ENCODE assay signal across 29 mouse cellular contexts in the genomic region with DNA sequence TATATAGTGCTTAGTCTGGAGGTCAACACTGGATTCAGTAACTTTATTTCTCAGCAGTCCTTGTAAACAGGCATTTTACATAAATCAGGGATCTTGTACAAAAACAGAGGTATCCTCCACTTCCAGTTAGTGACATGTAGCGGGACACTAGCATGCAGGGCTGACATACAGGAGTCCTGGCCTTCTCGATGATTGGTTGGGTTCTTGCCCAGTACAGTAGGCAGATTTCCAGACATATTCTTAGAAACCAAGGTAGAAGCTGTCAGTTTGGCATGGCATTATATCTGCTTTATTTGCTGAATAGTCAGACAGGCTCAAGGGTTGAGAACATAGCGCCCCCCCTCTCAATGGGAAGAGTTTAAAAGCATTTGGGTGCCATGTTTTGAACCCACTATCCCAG.
DNase-seq lines count a peak whose midpoint lies in the region.
"Had no signal": no experiment of that assay in that cellular context is flagged by ENCODE, and none has a peak within 500 bp of the region (broad histone marks: within the 10 kb centered on the region; RNA-seq: fewer than 3 reads in every experiment).

No protein-coding gene starts in this region.

- DNase-seq in heart, postnatal 4 days: peak; percentile 24
- DNase-seq in heart, adult 8-10 months (ENCODE audit: low spot score): no peak
- DNase-seq in cerebellum, adult 11-12 months: peak; percentile 63
- peak; percentile 75 for DNase-seq in cerebellum, adult 9-11 months
- no peak for DNase-seq in natural killer cell, adult 2 months (ENCODE audit: low spot score in 2 of 2)
- DNase-seq in adrenal gland, postnatal 14 days: no peak
- no peak for DNase-seq in hindbrain, embryonic 10.5 days (ENCODE audit: low spot score)
- DNase-seq: adrenal gland, postnatal 10 days; gastrocnemius, postnatal 25 days; heart, adult 11 months; kidney, adult 8-10 months; kidney, postnatal 4 days; layer of hippocampus, adult 9-11 months; right cerebral cortex, adult 18-20 months; right cerebral cortex, postnatal 4 days; thymus, adult 18-20 months; thymus, postnatal 25 days had no signal

- H3K36me3 ChIP-seq in hindbrain, embryonic 10.5 days: no peaks in the 10 kb centered on the region
- H3K36me3 ChIP-seq: embryonic facial prominence, embryonic 10.5 days; embryonic facial prominence, embryonic 15.5 days; heart, embryonic 12.5 days; intestine, embryonic 15.5 days; limb, embryonic 13.5 days; lung, embryonic 15.5 days; midbrain, embryonic 10.5 days; neural tube, embryonic 12.5 days had no signal

- no peaks in the 10 kb centered on the region for H3K27me3 ChIP-seq in hindbrain, embryonic 10.5 days (ENCODE audit: insufficient read depth, poor library complexity, severe bottlenecking)
- H3K27me3 ChIP-seq: embryonic facial prominence, embryonic 15.5 days; forebrain, embryonic 13.5 days; heart, embryonic 12.5 days; intestine, embryonic 15.5 days; limb, embryonic 13.5 days; lung, embryonic 15.5 days; neural tube, embryonic 12.5 days; Patski had no signal

- H3K9me3 ChIP-seq in hindbrain, embryonic 10.5 days: no peaks in the 10 kb centered on the region
- H3K9me3 ChIP-seq: embryonic facial prominence, embryonic 10.5 days; embryonic facial prominence, embryonic 15.5 days; forebrain, embryonic 13.5 days; heart, embryonic 12.5 days; intestine, embryonic 15.5 days; limb, embryonic 13.5 days; lung, embryonic 15.5 days; midbrain, embryonic 10.5 days; neural tube, embryonic 12.5 days had no signal

- WGBS in hindbrain, embryonic 10.5 days: 95% methylated on average over 3 of the region's 3 CpGs

- no peaks in the 10 kb centered on the region for H3K4me1 ChIP-seq in hindbrain, embryonic 10.5 days (replicated peaks)
- H3K4me1 ChIP-seq: embryonic facial prominence, embryonic 15.5 days; heart, embryonic 12.5 days; intestine, embryonic 15.5 days; lung, embryonic 15.5 days; neural tube, embryonic 12.5 days had no signal

- no peak overlapping the region for H3K27ac ChIP-seq in hindbrain, embryonic 10.5 days
- H3K27ac ChIP-seq: embryonic facial prominence, embryonic 10.5 days; embryonic facial prominence, embryonic 15.5 days; forebrain, embryonic 13.5 days; intestine, embryonic 15.5 days; kidney, postnatal 0 days; limb, embryonic 13.5 days; lung, embryonic 15.5 days; midbrain, embryonic 10.5 days; neural tube, embryonic 12.5 days; stomach, postnatal 0 days had no signal

- H3K4me3 ChIP-seq in hindbrain, embryonic 10.5 days: no peak overlapping the region
- H3K4me3 ChIP-seq: embryonic facial prominence, embryonic 10.5 days; embryonic facial prominence, embryonic 15.5 days; forebrain, embryonic 13.5 days; heart, embryonic 12.5 days; intestine, embryonic 15.5 days; limb, embryonic 13.5 days; lung, embryonic 15.5 days; midbrain, embryonic 10.5 days; neural tube, embryonic 12.5 days had no signal

Comparison
In these comparisons a context has a peak if more than half of its experiments do, and no peak if none do; other contexts are left out.
1. DNase-seq: peak in heart, postnatal 4 days (single experiment), cerebellum, adult 11-12 months (single experiment) and cerebellum, adult 9-11 months (single experiment); none in heart, adult 8-10 months (single experiment), natural killer cell, adult 2 months (0 of 2), adrenal gland, postnatal 14 days (single experiment) and hindbrain, embryonic 10.5 days (single experiment).